Mouse (Mus musculus) layer of hippocampus, adult 9-11 months (tissue): ENCODE results near the gene Prkg1.
A peak's percentile ranks its signal among the peaks of the same experiment; 100 is the strongest.

Source experiments
- DNase-seq: peaks from one replicate; pipeline ENCODE4 v3.0.0; 2022

The Prkg1 gene

DNA sequence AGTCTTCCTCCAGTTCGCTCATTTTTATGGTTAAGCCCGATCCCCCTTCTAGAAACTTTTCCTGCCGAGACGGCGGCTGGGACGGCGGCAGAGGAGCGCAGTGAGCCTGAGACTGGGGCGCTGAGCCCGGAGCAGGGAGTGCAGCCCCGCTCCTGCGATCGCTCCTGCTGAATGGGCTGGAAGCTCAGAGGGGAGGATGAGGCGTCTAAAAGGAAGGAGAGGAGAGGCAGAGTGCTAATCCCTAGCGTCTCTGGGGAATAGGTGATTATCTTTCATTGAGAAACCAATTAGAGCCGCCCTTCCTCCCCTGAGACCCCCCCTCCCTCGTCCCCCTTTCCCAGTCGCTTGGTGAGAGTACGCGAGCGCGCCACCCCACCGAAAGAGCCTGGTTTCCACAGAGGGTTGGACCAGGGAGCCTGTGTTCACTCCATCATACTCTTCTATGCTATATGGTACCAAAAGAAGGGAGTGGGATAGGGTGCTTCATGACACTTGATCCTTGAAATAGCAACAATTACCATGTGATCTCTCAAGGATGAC, at the start of gene Prkg1:
Gene Prkg1 (minus strand): TSS at position 233 of the 540 bp plus-strand sequence.
- DNase-seq, result no peak

DNA sequence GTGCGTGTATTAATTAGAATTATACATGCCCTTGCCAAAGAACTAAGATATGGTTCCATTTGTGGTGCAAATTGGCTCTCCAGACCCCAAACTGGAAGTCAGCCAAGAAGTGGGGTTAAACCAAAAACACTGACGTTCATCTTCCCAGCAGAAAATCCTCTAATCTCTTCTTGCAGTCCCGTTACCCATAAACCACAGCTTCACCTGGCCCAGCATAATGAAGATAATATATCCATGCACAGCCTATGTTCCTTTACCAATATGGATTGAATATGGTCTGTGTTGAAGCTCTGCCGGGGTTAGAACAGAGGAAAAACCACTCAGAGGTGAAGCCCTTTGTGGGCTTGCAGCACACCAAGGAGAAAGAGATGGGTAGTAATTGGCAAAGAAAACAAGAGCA, 48.3 kb upstream of the Prkg1 start:
- DNase-seq, result no peak

DNA sequence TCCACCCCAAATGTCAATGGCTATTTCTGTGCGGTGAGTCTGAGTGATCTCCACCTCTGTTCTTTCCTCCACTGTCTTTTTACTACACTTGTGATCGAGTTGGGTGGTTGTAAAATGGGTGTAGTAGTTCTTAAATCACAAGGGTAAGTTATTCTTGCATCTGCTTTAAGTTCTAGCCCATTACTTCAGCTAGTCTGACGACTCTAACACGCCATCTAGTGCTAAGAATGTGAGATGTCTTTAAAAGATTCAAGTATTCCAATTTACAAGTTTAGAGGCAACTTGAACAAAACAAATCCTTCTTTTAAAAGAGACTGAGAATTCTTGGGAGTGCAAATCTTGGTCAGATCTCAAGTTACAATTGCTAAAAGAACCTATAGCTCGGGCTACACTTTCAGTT, 46.5 kb upstream of the Prkg1 start:
- no peak for DNase-seq

DNA sequence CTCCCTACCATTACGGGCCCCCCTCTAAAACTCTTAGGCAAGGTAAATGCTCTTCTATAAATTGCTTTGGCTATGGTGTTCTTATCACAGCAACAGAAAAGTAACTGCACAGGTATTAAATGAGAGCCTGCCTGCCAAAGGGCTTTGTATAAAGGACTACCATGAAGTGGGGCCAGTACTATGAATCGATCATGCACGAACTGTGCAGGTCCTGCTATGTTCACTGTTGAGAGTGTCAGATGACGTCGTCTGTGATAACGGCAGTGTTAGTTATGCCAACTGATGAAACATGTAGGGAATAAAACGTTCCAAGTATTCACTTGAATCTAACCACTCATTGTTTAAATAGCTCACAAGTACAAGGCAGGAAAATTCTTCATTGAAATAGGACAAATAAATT, 40.6 kb upstream of the Prkg1 start:
- DNase-seq, result no peak

DNA sequence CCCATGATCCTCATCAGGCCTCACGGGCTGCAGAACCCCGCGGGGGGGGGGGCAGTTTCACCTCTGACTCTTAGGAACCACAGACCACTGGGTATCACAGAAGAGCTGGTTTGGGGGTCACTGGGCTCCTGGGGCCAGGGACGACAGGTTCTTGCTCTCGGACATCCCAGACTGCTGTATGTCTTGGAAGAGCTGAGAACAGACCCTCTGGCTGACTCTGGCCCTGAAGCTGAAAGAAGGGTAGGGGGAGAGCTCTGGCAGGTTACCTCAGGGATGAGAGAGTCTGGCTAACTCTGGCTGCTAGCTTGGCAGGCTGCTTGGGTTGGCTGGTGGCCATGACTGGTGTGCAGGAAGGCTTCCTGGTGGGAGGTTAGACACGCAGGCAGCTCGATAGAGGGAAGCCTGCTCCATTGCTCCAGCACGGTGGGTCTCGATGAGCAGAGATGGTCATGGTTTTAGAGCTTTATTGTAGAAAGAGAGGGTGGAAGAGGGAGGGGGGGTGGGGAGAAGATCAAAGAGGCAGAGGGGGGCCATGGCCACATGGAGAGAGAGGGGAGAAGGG, 30.7 kb upstream of the Prkg1 start:
- DNase-seq, result no peak

DNA sequence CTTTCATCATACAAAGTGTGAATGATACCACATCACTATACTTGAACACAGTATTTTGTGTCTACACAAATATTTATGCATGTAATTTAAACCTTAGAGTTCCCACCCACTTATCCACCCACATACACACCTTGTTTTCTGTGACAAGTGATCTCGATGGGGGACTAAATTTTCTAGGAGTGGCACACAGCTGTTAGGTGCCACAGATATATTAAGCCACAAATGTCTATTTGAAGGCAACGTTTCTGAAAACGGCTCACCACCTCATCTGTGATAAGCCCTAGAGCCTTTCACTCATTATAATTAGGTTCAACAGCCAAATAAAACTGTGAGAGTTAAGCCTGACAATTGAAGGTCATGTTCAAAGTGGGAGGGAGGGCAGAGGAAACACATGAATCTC, 26.9 kb upstream of the Prkg1 start:
- DNase-seq, result no peak

DNA sequence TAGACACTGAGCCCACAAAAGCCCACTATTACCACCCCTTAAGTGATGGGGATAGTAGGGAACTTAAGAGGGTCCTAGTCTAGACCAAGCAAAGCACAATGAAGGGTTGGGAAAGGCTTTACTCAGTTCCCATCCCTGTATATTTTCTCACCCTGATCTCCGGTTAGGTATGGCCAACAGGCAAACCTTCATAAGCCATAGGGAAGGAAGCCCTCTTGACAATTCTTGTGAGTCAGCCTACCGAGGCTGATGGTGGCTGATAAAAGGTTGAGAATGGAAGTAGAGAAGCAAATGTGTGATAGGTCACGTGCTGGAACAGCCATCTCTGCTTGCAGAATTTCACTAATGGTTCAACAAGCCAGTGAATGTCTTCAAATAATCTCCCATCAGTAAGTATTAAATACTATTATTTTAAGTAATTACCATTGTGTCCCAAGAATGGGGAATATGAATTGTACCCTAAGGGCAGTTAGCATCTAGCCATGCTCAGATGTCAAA, 16.7 kb upstream of the Prkg1 start:
- no peak for DNase-seq

DNA sequence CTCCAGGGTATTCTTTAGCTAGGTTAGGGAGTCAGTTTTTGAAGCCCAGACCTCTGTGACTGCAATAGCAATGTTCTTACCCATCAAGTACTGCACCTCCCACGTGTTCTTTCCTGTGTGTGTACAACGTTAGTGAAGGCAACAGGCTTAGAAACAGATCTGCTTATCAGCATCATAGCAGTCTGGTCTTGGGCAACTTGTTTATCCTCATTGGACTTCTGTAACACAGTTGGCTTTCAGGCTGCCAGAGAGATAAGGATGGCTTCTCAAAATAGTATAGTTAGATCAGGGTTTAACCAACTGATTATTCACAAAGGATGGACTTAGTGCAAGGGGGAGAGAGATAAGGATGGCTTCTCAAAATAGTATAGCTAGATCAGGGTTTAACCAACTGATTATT, 16.2 kb upstream of the Prkg1 start:
- DNase-seq, result no peak

DNA sequence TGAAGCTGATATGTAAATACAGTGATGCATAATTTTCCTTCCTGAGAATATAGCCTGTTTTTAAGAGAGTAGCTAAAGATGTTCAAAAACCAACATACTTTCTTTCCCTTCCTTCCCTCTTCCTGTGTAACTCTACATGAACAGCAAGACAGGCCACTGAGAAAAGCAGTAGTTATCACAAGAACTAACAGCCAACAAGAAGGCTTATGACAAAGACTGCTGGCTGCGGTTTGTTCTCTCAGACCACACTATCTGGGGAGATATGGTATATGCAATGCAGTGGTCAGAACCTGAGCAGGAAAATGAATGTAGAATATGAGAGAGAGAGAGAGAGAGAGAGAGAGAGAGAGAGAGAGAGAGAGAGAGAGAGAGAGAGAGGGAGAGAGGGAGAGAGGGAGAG, 15.4 kb upstream of the Prkg1 start:
- no peak for DNase-seq

DNA sequence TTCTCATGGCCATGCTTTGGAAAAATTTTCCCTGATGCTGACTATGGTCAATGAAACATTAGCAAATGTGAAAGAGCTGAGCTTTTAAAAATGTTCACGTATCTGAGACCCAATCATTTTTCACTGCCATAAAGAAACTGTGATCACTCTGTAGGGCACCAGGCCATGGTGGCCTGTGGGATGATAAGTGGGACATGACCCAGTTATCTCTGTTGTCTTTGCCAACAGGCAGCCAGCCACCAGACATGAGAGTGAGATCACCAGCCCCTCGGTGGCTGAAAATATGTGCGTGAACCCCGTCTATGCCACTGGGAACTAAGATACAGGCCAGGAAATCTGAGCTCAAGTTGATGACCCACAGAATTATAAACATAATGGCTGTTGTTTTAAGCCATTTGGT, 14.2 kb upstream of the Prkg1 start:
- no peak for DNase-seq

DNA sequence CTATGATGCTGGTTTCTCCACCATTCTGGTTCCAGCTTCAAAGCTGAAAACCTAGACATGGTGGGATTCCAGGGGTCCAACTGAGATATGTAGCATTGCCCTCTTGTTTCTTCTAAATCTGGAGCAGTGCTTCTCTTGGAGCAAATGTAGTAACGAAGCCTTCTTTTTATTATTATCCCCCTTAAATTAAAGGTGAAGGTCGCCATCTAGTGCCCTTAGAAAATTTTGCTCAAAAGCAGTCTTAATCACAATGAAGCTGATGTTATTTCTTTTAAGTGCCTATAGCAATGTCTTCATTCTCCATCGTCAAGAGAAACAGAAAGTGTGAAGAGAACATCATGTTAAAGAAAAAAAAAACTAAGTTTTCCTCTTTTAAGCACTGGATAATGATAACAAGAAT, 2.2 kb upstream of the Prkg1 start:
- DNase-seq, result no peak

DNA sequence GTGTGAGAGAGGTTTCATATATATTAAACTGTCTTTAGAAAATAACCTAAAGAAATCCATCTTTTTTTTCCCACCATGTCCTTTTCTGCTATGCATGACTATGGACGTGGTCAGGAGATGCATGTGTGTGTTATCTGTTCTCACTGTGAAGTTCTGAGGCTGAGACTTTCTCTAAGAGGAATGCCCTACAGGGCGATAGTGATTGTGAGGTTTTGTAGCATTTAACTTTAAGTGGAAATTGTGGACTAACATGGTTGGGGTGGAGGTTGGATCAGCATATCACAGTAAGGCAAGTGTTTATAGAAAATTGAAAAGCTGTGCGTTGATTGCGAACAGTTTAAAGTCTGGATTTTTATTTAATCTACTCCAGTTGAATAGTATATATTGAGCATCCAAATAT, 618 bp upstream of the Prkg1 start:
- DNase-seq, result no peak

DNA sequence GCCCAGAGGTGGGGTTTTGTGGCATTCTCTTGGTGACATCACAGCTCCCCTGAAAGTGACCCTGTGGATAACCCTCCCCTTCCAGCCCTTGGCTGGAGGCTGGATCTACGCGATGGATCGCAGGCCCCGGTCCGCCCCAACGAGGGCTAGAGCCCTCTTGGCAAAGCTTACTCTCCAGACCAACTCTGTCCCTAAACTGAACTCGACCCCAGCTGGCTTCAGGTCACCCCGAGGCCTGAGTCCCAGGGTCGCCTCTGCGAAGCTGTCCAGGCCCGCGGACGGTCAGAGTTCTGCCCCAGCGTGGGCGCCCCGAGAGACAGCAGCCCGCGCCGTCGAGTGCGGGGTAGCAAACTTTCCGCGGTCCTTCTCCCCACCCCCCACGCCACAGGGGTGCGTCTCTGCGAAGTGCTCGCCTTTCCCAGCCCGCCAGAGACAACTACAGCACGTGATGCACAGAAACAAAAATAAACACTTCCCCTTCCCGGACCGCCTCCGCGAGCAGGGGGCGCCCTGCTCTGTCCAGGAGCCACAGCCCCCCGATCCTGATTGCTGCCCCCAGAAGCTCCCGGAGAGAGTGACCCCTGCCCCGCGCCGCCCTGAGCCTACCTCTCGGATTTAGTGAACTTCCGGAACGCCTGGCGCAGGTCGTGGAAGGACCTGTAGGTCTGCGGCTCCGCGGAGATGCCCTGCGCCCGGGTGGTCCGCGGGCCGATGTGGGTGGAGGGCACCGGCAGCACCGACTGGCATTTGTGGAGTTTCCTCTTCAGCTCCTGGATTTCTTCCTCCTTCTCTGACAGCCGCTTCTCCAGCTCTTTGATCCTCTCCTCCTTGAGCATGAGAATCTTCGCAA, 657 bp downstream of the Prkg1 start:
- DNase-seq, result peak; percentile 23

DNA sequence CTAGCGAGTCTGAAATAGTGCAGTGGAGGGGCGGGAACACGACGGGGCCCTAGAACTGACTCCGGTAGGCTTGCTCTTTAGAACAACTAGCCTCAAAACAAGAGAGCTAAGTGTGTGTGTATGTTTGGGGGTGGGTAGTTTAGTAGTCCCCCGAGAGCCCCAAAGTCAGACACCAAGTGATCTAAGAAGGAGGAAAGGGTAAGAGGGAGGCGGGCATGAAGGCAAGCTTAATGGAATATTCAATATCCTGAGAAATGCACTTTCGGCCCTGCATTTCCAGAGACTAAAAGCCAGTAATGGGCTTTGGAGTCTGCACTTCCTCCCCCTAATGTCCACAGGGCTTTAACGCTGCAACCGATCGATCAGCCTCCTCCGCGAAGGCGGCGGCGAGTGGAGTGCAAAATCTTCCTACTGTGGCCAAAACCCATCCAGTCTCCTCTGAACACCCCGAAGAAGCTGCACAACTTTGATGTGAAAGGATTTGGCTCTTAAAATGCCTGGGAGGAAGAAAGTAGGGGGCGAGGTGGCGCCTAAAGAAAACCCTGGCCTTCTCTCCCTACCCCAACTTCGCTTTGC, 1.5 kb downstream of the Prkg1 start:
- DNase-seq, result no peak

DNA sequence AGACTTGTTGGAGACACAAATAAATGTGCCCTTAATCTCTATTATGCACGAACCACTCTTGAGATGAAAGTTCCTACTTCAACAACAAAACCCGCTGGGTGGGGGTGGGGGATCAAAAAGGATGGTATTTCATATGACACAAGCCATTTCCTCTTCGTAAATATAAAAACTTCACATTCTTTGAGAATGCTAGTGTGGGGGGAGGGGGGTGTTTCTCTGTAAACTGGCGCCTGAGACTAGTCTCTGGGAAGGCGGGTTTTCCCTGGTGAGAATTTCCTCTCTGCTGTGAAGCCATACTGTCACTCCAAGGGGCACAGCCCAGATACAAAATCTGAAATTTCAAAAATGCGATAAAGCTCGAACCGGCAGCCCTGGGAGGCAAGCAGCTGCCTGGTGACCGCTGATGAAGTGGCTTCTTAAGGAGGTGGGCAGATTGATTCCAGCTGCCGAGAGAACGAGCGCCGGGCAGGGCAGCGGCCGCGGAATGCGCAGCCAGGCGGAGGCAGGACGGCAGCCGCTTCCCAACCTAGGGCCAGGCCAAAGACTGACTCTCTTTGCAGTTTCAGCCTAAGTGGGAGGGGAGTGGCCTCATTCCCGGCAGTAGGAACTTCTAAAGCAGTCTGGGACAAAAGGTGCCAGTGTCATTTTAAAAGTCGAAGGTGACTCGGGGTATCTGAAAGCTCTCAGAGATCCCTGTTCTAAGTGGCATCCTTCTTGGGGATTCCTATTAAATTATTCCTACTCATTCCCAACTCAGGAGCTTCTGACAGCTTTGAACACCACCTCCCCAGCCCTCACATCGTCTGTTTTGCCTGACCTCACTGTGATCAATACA, 2.2 kb downstream of the Prkg1 start:
- DNase-seq, result no peak

DNA sequence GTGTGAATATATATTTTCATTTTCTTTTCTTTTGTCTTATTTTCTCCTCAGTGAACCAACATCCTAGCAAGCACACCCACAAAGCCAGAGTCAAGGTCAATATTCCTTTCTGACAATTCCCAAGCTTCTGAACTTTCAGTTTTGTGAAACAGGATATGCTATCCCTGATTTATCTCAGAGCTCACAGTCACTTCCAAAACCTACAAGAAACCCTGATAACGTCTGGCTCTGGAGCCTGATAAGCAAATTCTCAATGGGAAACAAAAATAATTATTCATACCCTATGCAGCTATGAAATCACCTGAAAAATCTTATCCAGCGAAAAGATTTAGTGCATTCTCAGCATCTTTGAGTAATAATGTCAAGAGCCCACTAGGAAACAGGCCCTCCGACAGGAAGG, 5.0 kb downstream of the Prkg1 start:
- DNase-seq, result no peak

DNA sequence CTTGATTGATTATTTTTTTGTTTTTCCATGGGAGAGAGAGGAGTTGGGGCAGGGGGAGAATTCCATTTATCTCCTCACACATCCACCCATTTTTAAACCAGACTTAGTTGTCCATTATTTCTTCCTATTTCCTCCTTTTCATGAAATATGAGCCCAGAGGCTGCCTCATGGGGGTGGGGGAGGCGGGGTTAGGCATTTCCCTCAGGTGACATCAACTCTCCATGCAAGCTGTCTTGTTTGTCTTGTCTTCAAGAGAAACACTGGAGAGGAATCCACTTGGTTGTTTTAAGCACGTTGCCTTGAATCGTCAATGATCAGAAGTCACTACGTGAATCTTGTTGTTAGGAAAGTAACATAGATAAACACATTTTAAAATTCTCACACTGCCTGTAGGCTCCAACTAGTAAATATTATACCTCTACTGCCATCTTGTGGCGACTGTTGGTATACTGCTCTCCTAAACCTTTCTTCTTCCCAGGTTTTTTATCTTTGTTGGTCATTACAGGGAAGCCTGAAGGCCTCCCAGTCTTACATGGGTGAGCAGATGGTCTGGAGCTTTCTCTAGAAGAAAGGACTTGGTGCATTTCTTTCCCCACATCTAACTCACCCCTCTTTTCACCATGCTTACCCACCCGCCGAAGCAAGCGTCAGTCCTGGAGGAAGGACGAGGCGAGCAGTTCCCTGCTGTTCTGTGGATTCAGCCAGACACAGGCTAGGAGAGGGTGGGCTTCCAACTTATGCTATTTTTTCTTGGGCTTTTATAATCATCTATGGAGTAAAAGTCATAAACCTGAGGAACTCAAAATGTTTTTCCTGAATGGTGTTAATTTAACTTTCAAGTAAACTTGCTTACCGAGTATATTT, 8.7 kb downstream of the Prkg1 start:
- peak; percentile 26 for DNase-seq

DNA sequence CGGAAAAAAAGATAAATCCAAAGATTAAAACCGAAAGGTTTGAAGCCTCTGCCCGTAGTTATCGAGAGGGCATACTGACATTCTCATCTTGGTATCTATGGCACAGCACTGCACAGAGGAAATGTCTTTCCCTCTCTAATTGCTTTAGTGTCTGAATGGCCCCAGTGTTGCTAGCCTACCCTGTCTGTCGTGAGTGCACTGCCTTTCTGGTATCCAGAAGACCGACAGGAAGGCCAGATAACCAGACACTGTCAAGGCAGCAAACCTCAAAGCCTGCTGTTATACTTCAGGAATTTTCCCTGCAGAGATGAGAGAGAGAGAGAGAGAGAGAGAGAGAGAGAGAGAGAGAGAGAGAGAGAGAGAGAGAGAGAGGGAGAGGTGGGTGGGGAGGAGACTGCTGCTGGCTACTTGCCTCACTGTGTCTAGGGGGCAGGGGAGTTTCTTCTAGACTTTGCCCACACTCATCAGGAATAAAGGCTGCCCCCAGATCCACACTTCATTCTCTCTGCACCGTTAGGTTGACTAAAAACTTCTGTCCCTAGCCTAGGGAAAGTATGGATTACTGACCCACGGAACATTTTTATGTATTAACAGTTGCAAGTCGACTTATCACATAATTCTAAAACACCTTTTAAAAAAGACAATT, 10.1 kb downstream of the Prkg1 start:
- DNase-seq, result no peak

DNA sequence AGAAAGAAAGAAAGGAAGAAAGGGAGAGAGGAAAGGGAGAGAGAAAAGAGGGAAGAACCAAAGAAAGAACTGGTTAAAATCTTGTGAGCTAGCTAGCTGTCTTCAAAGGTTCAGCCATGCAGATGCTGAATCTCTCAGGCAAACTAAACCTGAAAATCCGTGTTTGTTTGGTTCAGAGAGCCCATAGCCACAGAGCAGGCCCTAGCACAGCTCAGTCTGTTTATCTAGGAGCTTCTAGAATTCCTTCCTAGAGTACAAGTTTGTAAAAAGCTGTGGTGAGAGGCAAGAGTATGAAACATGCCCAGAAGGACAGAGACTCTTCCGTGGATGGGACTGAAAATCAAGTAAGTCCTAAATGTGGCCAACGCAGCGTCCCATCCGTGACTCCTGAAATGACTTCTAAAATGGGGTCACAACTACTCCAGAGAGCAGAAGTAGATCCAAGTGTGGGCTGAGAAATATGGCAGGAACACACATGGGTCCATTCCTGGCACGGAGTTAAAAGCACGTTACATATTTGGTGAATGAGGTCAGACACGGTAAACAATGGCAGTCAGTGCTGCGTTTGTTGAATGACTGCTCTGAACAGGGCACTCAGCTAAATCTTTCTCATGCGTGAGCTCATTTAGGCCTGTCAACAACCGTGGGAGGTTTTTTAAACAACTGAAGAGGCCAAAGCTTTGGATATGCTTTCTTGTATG, 13.7 kb downstream of the Prkg1 start:
- DNase-seq, result no peak

DNA sequence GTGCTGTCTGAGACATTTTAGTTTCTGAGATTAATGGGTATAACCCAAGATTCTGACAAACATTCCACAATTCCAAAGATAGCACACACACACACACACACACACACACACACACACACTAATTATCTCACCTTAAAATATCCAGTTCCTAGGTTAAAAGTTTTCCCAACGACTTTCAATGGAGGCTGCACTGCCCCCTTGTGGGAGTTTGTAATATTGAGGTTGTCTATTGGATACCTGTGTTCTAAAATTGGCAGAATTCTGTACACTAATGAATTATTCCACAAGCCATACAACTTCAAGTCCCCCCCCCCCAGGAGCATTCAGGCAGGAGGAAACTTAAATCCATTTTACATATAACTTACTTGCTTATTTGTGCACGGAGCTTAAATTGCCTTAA, 18.2 kb downstream of the Prkg1 start:
- DNase-seq, result no peak
